Mouse (Mus musculus) brain, embryonic 14.5 days (tissue): ENCODE results near the gene Gpr142.

Experiments
- CTCF ChIP-seq: fragments of 200-500 bp; IDR thresholded peaks from 2 replicates; pipeline ENCODE4 v1.5.1; 2012; ENCODE audit warnings: inconsistent platforms, mild to moderate bottlenecking, moderate library complexity, borderline replicate concordance; ENCODE audit not compliant: insufficient read depth, insufficient read length; ENCODE audit errors: extremely low read depth
- POLR2A ChIP-seq: fragments of 200-500 bp; IDR thresholded peaks from 2 replicates; pipeline ENCODE4 v1.6.1; 2012; ENCODE audit warnings: mild to moderate bottlenecking, inconsistent platforms, borderline replicate concordance; ENCODE audit not compliant: poor library complexity, insufficient read depth, insufficient read length, severe bottlenecking; ENCODE audit errors: extremely low read depth

DNA sequence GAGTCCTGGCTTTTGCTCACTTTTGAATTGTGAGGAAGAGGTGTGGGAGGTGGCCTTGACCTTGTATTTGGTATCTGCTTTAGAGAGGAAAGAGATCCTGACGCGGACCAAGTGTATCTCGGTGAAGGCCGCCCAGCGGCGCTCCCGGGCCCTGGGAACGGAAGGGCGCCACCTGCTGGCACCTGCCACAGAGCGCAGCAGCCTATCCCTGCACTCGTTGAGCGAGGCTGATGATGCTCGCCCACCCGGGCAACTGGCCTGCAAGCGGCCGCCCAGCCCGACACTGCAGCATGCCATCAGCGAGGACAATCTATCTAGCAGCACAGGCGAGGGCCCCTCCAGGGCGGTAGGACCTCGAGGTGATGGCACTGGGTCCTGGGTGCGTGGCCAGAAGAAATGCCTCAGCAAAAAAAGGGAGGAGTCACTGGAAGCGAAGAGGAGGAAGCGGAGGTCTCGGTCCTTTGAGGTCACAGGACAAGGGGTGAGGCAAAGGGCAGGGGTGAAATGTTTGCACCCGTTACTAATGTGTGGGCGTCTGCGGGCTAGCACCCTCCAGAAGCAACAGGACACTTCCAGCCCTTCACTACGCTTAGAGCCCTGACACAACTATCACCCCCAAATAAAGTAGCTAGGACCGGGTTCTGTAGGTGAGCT, 9.5 kb upstream of the Gpr142 start:
- TF ChIP-seq POLR2A = no peak
- peak; percentile 97 for TF ChIP-seq CTCF
